Mouse (Mus musculus): ENCODE data around the gene Snx9.
A peak's percentile ranks its signal among the peaks of the same experiment; 100 is the strongest.

Snx9 gene

GRCm38 (mm10) chr17:5877611-5878157, 36.6 kb downstream of the Snx9 start:
- peak in 1 of 2 experiments; percentile 51 for DNase-seq (ENCODE audit: low spot score in 2 of 2)

- peak in 1 of 2 experiments; percentile 42 for DNase-seq (ENCODE audit: low spot score in 2 of 2)
Measured at GRCm38 (mm10) chr17:5878878-5879277, 37.7 kb downstream of the Snx9 start.

DNA sequence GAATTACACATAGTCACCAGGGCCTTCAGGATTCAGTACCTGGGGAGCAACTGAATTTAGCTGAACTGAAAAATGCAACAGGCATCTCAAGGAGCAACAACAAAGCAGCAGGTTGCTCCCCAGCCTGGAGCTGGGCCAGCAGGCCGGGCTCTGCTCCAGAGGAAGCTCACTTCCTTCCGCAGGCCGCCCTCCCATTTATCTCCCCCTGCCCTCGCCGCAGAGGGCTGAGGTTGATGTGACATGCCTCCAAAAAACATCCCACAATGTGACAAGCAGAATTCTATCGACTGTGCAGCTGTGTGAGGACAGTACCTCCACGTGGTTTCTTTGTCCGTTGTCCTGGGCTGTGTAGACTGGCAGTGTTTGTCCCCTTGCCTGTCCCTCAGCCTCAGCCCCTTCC, 44.3 kb downstream of the Snx9 start:
- DNase-seq (ENCODE audit: low spot score in 2 of 2) = peak; percentile 56 to 73

- peak in 1 of 2 experiments; percentile 59 for DNase-seq (ENCODE audit: low spot score in 2 of 2)
Measured at GRCm38 (mm10) chr17:5886181-5886810, 45.2 kb downstream of the Snx9 start.

DNA sequence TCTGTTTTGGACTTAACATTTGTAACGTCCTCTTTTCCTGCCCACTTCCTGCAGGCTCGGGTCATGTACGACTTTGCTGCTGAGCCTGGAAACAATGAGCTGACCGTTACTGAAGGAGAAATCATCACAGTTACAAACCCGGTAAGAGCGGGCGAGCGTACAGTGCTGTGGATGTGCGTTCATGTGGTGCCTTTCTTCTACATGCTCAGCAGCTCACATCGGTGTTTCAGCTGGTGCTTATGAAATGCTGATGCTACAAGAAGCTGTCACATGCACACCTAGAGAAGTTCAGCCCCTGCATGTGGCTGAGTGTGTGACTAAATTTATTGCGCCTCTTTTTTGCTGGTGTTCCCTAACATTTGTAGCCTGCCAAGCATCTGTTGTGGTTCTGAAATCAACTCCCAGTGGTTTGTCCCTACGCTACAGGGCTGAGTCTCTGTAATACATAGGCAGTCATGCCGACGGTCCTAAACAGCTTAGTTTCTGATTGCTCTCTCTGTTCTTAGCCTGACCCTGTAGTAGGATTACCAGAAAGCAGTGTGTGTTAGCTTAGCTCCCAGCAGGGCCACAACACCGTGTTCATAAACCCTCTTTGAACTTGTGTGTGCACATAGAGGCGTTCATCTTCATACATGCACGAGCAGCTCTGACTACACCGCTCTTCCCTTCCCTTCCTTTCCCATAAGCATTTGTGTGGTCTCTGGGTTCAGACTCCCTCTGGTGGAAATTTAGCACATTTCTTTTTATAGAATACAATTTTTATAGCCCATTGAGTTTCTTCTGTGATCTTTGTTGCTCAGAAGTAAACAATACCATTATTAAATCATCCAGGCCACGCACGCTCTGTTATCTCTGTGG, 46.0 kb downstream of the Snx9 start:
- peak in 1 of 2 experiments; percentile 63 for DNase-seq (ENCODE audit: low spot score in 2 of 2)

GRCm38 (mm10) chr17:5890429-5890828, 49.3 kb downstream of the Snx9 start:
- DNase-seq (ENCODE audit: low spot score in 2 of 2) = peak; percentile 86 to 96

DNA sequence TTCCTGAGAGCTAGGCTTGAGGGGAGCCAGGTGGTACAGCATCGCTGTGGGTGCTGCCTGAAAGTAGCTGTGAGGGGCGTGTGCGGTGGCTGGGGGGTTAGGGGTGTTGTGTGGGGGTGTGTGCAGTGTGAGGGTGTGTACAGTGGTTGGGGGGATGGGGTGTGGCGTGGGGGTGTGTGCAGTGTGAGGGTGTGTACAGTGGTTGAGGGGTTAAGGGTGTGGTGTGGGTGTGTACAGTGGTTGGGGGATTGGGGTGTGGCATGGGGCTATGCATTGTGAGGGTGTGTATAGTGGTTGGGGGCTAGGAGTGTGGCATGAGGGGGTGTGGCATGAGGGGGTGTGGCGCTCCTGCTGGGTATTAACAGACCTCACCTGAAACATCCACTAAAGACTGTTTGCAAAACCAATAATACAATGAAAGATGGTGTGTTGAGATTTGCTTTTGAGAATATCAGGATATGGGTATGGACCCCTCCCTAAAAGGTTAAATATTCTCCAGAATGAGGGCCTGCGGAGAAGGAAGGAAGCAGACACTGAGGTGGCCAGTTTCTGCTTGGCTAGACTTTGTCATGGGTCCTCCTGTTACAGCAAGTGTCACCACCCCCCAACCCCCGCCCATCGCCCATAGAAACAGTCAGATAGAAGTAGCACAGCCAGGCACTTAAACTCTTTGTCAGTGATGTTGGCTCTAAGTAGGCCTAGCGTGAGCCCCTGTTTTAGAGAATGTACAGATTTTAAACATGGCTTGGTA, 51.0 kb downstream of the Snx9 start:
- no peak for DNase-seq (ENCODE audit: low spot score in 2 of 2)

DNA sequence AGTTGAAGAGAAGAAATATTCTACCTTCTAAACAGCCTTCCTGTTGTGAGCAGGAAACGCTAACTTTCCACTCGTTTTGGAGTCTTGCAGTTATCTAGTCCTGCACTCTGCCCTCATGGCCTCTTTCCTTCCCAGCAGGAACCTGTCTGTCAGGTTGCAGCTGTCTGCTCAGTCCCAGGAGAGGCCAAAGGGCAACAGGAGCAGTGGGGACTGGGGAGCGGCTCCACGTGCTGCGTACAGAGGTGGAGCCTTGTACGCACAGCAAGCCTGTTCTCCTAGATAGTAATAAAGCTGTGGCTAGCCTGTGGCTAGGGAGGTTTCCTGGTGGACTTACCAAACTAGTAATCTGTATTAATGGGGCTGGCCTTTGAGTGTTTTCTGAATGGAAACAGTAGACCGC, 52.0 kb downstream of the Snx9 start:
- no peak for DNase-seq (ENCODE audit: low spot score in 2 of 2)

DNA sequence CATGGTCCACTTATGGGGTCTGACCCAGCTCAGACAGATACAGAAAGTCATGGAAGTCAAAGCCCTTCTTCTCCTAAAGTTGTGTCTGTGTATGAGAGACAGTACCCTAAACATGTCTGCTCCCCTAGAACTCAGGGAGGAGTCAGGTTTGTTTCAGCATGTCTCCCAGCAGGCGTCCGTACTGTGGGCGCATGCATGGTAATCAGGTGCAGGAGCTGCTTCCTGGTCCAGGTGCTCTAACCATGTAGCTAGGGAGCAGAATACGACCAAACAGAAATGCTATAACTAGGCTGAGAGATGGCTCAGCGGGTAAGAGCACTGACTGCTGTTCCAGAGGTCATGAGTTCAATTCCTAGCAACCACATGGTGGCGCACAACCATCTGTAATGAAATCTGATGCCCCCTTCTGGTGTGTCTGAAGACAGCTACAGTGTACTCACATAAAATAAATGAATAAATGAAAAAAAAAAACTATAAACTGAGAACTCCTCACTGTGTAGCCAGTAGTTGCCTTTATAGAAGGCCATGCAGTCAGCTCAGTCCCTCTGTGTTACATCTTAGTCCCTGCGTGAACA, 52.5 kb downstream of the Snx9 start:
- DNase-seq (ENCODE audit: low spot score in 2 of 2) = no peak

DNA sequence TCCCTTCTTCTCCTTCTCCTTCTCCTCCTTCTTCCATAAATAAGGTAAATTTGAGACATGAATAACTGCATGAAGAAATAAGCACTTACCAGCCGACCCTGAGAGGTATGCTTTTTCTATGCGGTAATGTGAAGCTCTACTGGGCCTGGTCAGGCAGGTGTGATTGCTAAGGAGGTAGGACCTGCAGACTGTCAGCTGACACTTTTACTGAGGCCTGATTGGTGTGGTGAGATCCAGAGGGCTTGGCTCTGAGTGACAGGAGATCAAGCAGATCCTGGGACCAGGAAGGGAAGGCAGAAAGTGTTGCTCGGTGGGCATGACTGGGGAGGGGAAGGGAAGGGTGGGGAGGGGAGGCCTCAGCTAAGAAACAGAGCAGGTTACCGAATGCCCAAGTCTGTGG, 54.9 kb downstream of the Snx9 start:
- DNase-seq (ENCODE audit: low spot score in 2 of 2) = no peak

- no peak for DNase-seq (ENCODE audit: low spot score in 2 of 2)
Measured at GRCm38 (mm10) chr17:5896607-5897006, 55.5 kb downstream of the Snx9 start.

DNA sequence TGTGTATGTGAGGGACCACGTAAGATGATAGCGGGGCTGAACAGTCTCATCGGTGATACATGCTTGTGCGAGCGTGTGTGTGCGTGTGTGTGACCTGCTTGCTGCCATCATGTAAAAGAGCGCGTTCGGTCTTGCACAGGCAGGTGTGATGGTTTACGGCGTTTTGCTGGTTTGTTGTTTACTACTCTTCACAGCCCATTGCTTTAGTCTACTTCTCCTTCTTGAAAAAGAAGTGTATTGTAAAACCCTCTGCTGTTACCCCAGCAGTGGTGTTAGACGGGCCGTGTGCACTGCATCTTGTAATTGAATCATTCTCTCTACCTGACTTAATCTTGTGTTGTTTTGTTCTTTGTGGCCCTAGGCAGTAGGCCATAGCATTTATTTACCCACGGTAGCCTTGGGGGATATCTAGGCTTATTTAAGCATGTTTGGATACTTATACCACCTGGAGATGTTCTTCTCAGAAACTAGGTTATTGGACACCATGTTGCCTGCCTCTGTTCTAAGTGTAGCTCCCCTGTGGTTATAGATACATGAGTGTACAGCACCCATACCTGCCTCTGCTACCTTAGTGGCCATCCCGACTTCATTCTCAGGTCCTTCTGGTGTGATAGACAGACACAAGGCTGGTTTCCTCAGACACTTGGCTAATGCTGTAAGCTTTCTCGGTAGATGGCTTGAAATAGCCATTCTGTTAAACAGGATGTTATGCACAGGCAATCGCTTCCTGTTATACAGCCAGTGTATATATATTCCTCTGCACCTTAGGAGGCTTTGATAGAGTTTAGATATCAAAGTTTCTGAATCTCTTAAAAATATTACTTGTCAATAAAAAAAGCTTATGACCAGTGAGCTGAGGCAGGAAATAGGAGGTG, 56.4 kb downstream of the Snx9 start:
- DNase-seq (ENCODE audit: low spot score in 2 of 2) = no peak

- DNase-seq (ENCODE audit: low spot score in 2 of 2) = no peak
Measured at GRCm38 (mm10) chr17:5899251-5899650, 58.1 kb downstream of the Snx9 start.

GRCm38 (mm10) chr17:5901381-5901780, 60.3 kb downstream of the Snx9 start:
- no peak for DNase-seq (ENCODE audit: low spot score in 2 of 2)

DNA sequence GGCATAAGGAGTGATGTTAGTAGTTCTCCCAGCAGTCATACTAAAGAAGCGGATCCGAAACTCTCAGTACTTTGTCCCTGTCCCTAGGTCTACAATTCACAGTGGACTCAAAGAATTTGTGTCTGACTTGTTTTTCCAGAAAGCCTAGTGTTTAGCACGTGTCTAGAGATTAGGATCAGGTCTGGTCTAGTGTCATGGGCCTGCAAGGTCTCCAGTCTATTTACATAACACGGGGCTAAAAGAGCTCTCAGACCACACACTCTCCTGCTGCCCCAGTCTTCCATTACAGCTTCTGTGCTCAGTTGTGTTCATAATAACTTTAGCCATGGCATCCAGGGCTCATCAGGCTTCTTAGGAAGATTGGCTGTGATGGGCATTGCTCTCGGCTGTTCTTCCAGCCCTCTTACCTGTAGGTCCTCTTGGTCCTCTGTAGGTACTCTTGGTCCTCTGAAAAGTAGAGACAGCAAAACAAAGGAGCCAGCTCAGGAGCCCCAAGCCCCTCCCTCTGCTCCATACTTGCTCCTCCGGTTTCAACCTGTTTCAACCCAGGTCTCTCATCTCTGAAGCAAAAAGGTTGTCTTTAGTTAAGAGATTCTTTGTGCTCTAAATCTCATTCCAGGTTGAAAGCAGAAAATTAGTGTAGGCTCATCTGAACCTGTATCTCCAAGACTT, 62.6 kb downstream of the Snx9 start:
- no peak for DNase-seq (ENCODE audit: low spot score in 2 of 2)

DNA sequence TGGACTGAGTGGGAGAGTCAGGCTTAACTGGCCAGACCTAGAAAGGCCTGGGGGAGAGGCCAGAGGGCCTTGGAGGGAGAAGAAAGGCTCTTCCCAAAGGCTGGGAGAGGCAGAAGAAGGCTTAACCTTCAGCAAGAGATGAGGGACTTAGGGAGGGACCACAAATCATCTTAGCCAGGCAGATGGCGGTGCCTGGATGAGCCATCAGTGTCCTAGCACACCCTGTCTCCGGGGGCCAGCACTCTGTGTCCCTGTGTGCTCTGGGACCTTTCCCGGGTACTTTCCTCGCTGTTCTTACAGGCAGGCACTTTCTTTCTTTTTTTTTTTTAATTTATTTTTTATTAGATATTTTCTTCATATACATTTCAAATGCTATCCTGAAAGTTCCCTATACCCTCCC, 68.6 kb downstream of the Snx9 start:
- DNase-seq (ENCODE audit: low spot score in 2 of 2) = no peak

DNA sequence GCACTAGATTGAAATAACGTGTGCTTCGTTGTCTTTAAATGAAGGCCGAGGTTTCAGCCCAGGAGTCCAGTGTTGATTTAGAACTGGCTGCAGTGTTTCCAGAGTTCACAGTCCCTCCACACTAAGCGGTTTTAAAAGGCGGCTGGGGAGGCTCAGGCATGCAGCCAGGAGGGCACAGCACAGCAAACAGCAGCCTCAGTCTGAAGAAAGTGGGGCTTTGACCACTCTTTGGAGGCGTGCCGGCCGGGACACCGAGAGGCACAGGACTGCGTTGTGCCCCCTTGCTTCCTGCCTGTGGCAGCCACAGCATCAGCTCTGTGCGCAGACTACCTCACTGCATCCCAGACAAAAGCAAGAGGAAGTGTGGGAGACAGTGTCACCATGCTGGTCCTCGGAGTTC, 70.5 kb downstream of the Snx9 start:
- no peak for DNase-seq (ENCODE audit: low spot score in 2 of 2)

DNA sequence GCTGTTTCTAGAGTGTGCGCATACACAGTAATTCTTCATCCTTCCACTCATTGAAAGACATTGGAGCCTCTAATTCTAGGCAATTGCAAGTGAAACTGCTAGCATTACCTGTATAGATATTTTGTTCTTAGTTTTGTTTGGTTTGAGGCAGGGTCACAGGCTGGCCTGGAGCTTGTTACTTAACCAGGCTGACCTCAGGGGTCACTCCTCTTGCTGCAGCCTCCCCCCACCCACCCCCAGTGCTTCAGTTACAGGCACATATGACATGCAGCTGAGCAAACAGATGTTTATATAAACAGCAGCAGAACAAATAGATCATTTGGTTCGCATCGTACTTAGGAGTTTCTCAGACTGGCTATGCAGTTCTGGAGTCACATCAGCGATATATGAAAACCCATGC, 71.7 kb downstream of the Snx9 start:
- no peak for DNase-seq (ENCODE audit: low spot score in 2 of 2)

- no peak for DNase-seq (ENCODE audit: low spot score in 2 of 2)
Measured at GRCm38 (mm10) chr17:5914217-5914616, 73.1 kb downstream of the Snx9 start.

DNA sequence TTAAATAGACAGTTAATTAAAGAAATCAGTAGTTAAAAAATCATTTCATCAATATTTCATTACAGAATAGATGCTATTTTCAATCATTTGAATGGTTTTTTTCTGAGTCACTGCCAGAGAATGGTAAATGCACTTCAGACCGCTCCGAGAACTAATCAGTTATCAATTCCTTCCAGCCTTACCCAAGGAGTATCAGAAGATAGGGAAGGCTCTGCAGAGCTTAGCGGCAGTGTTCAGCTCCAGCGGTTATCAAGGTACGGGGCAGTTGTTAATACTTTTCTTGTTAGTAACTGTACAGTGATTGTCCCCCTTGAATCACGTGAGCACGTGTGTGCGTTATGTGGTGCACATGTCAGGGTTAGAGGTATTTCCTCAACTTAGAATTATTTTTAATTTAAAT, 80.8 kb downstream of the Snx9 start:
- DNase-seq (ENCODE audit: low spot score in 2 of 2) = no peak

All from spleen, postnatal 4 days (tissue).